ENCODE assay signal across 8 mouse cellular contexts in genomic region chr11:98027297-98027688, GRCm38 (mm10). TPM values are rescaled to one million over a fixed set of nuclear protein-coding genes. Genes with fewer than 3 reads are reported as not detected.
A peak's percentile ranks its signal among the peaks of the same experiment; 100 is the strongest.
DNase-seq lines count a peak whose midpoint lies in the region; ATAC-seq lines count a peak whose summit lies in the region.

No protein-coding gene starts in this region.

- H3K9ac ChIP-seq in kidney, embryonic 14.5 days (ENCODE audit: low read depth, low read length): peak overlapping the region; percentile 100
- peak overlapping the region; percentile 99 for H3K9ac ChIP-seq in hindbrain, embryonic 11.5 days (ENCODE audit: low read depth, low read length)
- peak overlapping the region; percentile 100 for H3K9ac ChIP-seq in midbrain, embryonic 13.5 days (replicated peaks)

- peaks cover 12% of the 10 kb centered on the region for H3K4me1 ChIP-seq in kidney, embryonic 14.5 days (ENCODE audit: control insufficient read depth, insufficient read depth, low read length)
- 0 out of 2 replicates have a peak, but pooled peaks cover 5% of the 10 kb centered on the region for H3K4me1 ChIP-seq in hindbrain, embryonic 11.5 days (replicated peaks; ENCODE audit: control insufficient read depth, insufficient read depth, low read length)
- peaks cover 30% of the 10 kb centered on the region for H3K4me1 ChIP-seq in midbrain, embryonic 13.5 days (replicated peaks)

- peak overlapping the region; percentile 100 for H3K4me3 ChIP-seq in kidney, embryonic 14.5 days (ENCODE audit: low read length)
- H3K4me3 ChIP-seq in hindbrain, embryonic 11.5 days (ENCODE audit: low read depth, low read length): peak overlapping the region; percentile 99
- H3K4me3 ChIP-seq in midbrain, embryonic 13.5 days (replicated peaks): peak overlapping the region; percentile 97

- no peak for DNase-seq in kidney, adult 9 months
- peak; percentile 44 for DNase-seq in NIH3T3 (ENCODE audit: low read depth)
- peak; percentile 50 for DNase-seq in hindbrain, embryonic 11.5 days (ENCODE audit: low spot score)
- DNase-seq in frontal cortex, postnatal 25 days (ENCODE audit: low spot score in 2 of 2): no peak
- DNase-seq in layer of hippocampus, postnatal 36 days: no peak
- no peak for DNase-seq in lung, postnatal 4 days

- H3K4me2 ChIP-seq in kidney, embryonic 14.5 days (replicated peaks; ENCODE audit: low read depth, low read length): peak overlapping the region; percentile 72
- peak overlapping the region; percentile 53 for H3K4me2 ChIP-seq in hindbrain, embryonic 11.5 days (replicated peaks; ENCODE audit: low read depth, low read length)
- H3K4me2 ChIP-seq in midbrain, embryonic 13.5 days (replicated peaks): peak overlapping the region; percentile 90

- peaks cover 35% of the 10 kb centered on the region for H3K36me3 ChIP-seq in kidney, embryonic 14.5 days (ENCODE audit: control insufficient read depth, insufficient read depth, low read length)
- peaks cover 10% of the 10 kb centered on the region; the same call in 1 of the 2 replicates for H3K36me3 ChIP-seq in hindbrain, embryonic 11.5 days (ENCODE audit: control insufficient read depth, insufficient read depth, low read length)
- H3K36me3 ChIP-seq in midbrain, embryonic 13.5 days: peaks cover 33% of the 10 kb centered on the region

- no peaks in the 10 kb centered on the region for H3K9me3 ChIP-seq in kidney, embryonic 14.5 days (ENCODE audit: control insufficient read depth, low read length)
- no peaks in the 10 kb centered on the region for H3K9me3 ChIP-seq in hindbrain, embryonic 11.5 days (ENCODE audit: control insufficient read depth, low read length)
- no peaks in the 10 kb centered on the region for H3K9me3 ChIP-seq in midbrain, embryonic 13.5 days

- no peaks in the 10 kb centered on the region for H3K27me3 ChIP-seq in kidney, embryonic 14.5 days (ENCODE audit: control insufficient read depth, insufficient read depth, low read length)
- H3K27me3 ChIP-seq in hindbrain, embryonic 11.5 days (ENCODE audit: control insufficient read depth, insufficient read depth, low read length): no peaks in the 10 kb centered on the region
- no peaks in the 10 kb centered on the region for H3K27me3 ChIP-seq in midbrain, embryonic 13.5 days

- WGBS in kidney, embryonic 14.5 days: 0% methylated on average over 18 of the region's 18 CpGs
- WGBS in hindbrain, embryonic 11.5 days: 1% methylated on average over 18 of the region's 18 CpGs
- WGBS in midbrain, embryonic 13.5 days: under 1% methylated on average over 18 of the region's 18 CpGs

- peak overlapping the region; percentile 74 for H3K27ac ChIP-seq in kidney, embryonic 14.5 days (ENCODE audit: low read depth, low read length)
- peak overlapping the region; percentile 85 for H3K27ac ChIP-seq in hindbrain, embryonic 11.5 days (ENCODE audit: low read depth, low read length)
- peak overlapping the region; percentile 89 for H3K27ac ChIP-seq in midbrain, embryonic 13.5 days

- no peak for ATAC-seq in kidney, embryonic 14.5 days (ENCODE audit: low FRiP score, low TSS enrichment)
- peak; percentile 3; the same call in 1 of the 2 replicates for ATAC-seq in hindbrain, embryonic 11.5 days (ENCODE audit: low FRiP score)
- ATAC-seq in midbrain, embryonic 13.5 days: no peak

RNA-seq across cellular contexts. Expression of gene Rpl19, which starts 0.8 kb away (rescaled TPM):
- 1,236 and 1,648 TPM in 2 replicates for polyA plus RNA-seq in kidney, embryonic 14.5 days (2014; fragmentation: Nextera tagmentation; extraction: Ambion mirVana)
- polyA plus RNA-seq in hindbrain, embryonic 11.5 days (2014; fragmentation: Nextera tagmentation; extraction: Ambion mirVana): 970 and 990 TPM in 2 replicates
- 699 and 710 TPM in 2 replicates for polyA plus RNA-seq in midbrain, embryonic 13.5 days (2015; fragmentation: Nextera tagmentation; extraction: Ambion mirVana)
- total RNA-seq in layer of hippocampus, postnatal 36 days (2021): 100 to 1,000 TPM; 586 to 604 TPM

RNA-seq across cellular contexts. Expression of gene Cacnb1, which starts 4.5 kb away (rescaled TPM):
- polyA plus RNA-seq in kidney, embryonic 14.5 days (2014; fragmentation: Nextera tagmentation; extraction: Ambion mirVana): 11.7 and 12.3 TPM in 2 replicates
- 13.1 and 18.3 TPM in 2 replicates for polyA plus RNA-seq in hindbrain, embryonic 11.5 days (2014; fragmentation: Nextera tagmentation; extraction: Ambion mirVana)
- 49.8 and 51.8 TPM in 2 replicates for polyA plus RNA-seq in midbrain, embryonic 13.5 days (2015; fragmentation: Nextera tagmentation; extraction: Ambion mirVana)
- total RNA-seq in layer of hippocampus, postnatal 36 days (2021): 100 to 1,000 TPM; 135 TPM

RNA-seq across cellular contexts. Expression of gene Stac2, which starts 26.0 kb away (rescaled TPM):
- polyA plus RNA-seq in kidney, embryonic 14.5 days (2014; fragmentation: Nextera tagmentation; extraction: Ambion mirVana): 3.8 and 4.1 TPM in 2 replicates
- polyA plus RNA-seq in hindbrain, embryonic 11.5 days (2014; fragmentation: Nextera tagmentation; extraction: Ambion mirVana): 1.4 and 1.8 TPM in 2 replicates
- 1.6 and 1.7 TPM in 2 replicates for polyA plus RNA-seq in midbrain, embryonic 13.5 days (2015; fragmentation: Nextera tagmentation; extraction: Ambion mirVana)
- total RNA-seq in layer of hippocampus, postnatal 36 days (2021): 10 to 100 TPM; 46.5 to 56.2 TPM

RNA-seq across cellular contexts. Expression of gene Arl5c, which starts 31.3 kb away (rescaled TPM):
- 9.3 and 16.2 TPM in 2 replicates for polyA plus RNA-seq in kidney, embryonic 14.5 days (2014; fragmentation: Nextera tagmentation; extraction: Ambion mirVana)
- polyA plus RNA-seq in hindbrain, embryonic 11.5 days (2014; fragmentation: Nextera tagmentation; extraction: Ambion mirVana): 9.5 and 10.2 TPM in 2 replicates
- polyA plus RNA-seq in midbrain, embryonic 13.5 days (2015; fragmentation: Nextera tagmentation; extraction: Ambion mirVana): 8.0 and 10.5 TPM in 2 replicates
- total RNA-seq in layer of hippocampus, postnatal 36 days (2021): 1 to 10 TPM; 1.0 to 1.1 TPM

RNA-seq across cellular contexts. Expression of gene Plxdc1, which starts 41.0 kb away (rescaled TPM):
- 0.69 and 1.7 TPM in 2 replicates for polyA plus RNA-seq in kidney, embryonic 14.5 days (2014; fragmentation: Nextera tagmentation; extraction: Ambion mirVana)
- polyA plus RNA-seq in hindbrain, embryonic 11.5 days (2014; fragmentation: Nextera tagmentation; extraction: Ambion mirVana): 0.18 and 0.28 TPM in 2 replicates
- 0.38 and 0.63 TPM in 2 replicates for polyA plus RNA-seq in midbrain, embryonic 13.5 days (2015; fragmentation: Nextera tagmentation; extraction: Ambion mirVana)
- total RNA-seq in layer of hippocampus, postnatal 36 days (2021): 10 to 100 TPM in 1 of 2 experiments, 1 to 10 TPM in 1; 8.2 to 10.0 TPM

Comparison
In these comparisons a context has a peak if more than half of its experiments do, and no peak if none do; other contexts are left out.
1. DNase-seq: peak in NIH3T3 (single experiment) and hindbrain, embryonic 11.5 days (single experiment); none in kidney, adult 9 months (single experiment), frontal cortex, postnatal 25 days (0 of 2), layer of hippocampus, postnatal 36 days (0 of 2) and lung, postnatal 4 days (0 of 2).
2. Peak in every context shown above with its lines, with median percentiles within 50 percentile points of each other: H3K27ac ChIP-seq, H3K4me2 ChIP-seq, H3K4me3 ChIP-seq and H3K9ac ChIP-seq.